Mouse (Mus musculus) lung, postnatal 0 days (tissue): ENCODE results near the gene Spag16. TPM values are rescaled to one million over a fixed set of nuclear protein-coding genes. Genes with fewer than 3 reads are reported as not detected.

Source experiments
- ATAC-seq: fragments of 200-750 bp; cut with Nextera tagmentation; 2 replicates; pipeline ENCODE4 v1.8.0; 2017; ENCODE audit warnings: moderate library complexity
- DNase-seq: peaks from one replicate; pipeline ENCODE4 v3.0.0-alpha.2; 2016; ENCODE audit warnings: low spot score
- H3K27ac ChIP-seq: fragments of 300-500 bp; sonication (generic); 2 replicates; pipeline ENCODE4 v1.5.1; 2014; ENCODE audit warnings: antibody characterized with exemption, mild to moderate bottlenecking, low read length, mixed read lengths
- H3K27me3 ChIP-seq: fragments of 300-500 bp; sonication (generic); replicated peaks from 2 replicates; pipeline ENCODE4 v1.6.1; 2014; ENCODE audit warnings: low read length, mixed read lengths; ENCODE audit not compliant: insufficient read depth
- H3K36me3 ChIP-seq: fragments of 300-500 bp; sonication (generic); 2 replicates; pipeline ENCODE4 v1.6.1; 2014; ENCODE audit warnings: low read length, mixed read lengths; ENCODE audit not compliant: insufficient read depth
- H3K4me1 ChIP-seq: fragments of 300-500 bp; sonication (generic); 2 replicates; pipeline ENCODE4 v1.6.1; 2014; ENCODE audit warnings: antibody characterized with exemption, low read depth, low read length, mixed read lengths; ENCODE audit not compliant: insufficient read depth
- H3K4me2 ChIP-seq: fragments of 300-500 bp; sonication (generic); replicated peaks from 2 replicates; pipeline ENCODE4 v1.6.1; 2014; ENCODE audit warnings: low read depth, mild to moderate bottlenecking, low read length, moderate library complexity, mixed read lengths
- H3K4me3 ChIP-seq: fragments of 300-500 bp; sonication (generic); 2 replicates; pipeline ENCODE4 v1.5.1; 2014; ENCODE audit warnings: low read depth, low read length
- H3K9ac ChIP-seq: fragments of 300-500 bp; sonication (generic); replicated peaks from 2 replicates; pipeline ENCODE4 v1.6.1; 2014; ENCODE audit warnings: low read depth, mild to moderate bottlenecking
- H3K9me3 ChIP-seq: fragments of 300-500 bp; sonication (generic); 2 replicates; pipeline ENCODE4 v1.6.1; 2016; ENCODE audit warnings: low read length, mixed read lengths
- CTCF ChIP-seq: IDR thresholded peaks from 2 replicates; pipeline ENCODE4 v1.5.1; 2016; ENCODE audit warnings: antibody characterized with exemption, mild to moderate bottlenecking
- EP300 ChIP-seq: IDR thresholded peaks from 2 replicates; pipeline ENCODE4 v1.6.1; 2016; ENCODE audit warnings: antibody characterized with exemption, mild to moderate bottlenecking, control low read depth
- WGBS: fragments of 180-500 bp; shearing (Covaris S2); extraction: QIAGEN DNeasy Blood & Tissue Kit; methylation state at CpG from one replicate; pipeline ENCODE4 v1.1.7; 2014; 5-methylcytosine and 5-hydroxymethylcytosine counted together
- polyA plus RNA-seq: library from polyadenylated mRNA; unstranded; fragments of >200 nt; fragmentation: Nextera tagmentation; extraction: Ambion mirVana; gene quantifications from 2 replicates; pipeline ENCODE4 v1.2.1, GENCODE M21; 2015

Gene Spag16
- polyA plus RNA-seq, 1 experiment from 2014 or later = 3.3 TPM

- no peaks in the 10 kb centered on the region for H3K4me1 ChIP-seq
- H3K9me3 ChIP-seq = no peaks in the 10 kb centered on the region
- no peak overlapping the region for H3K4me3 ChIP-seq
- no peak for TF ChIP-seq CTCF
- TF ChIP-seq EP300 = no peak
- H3K36me3 ChIP-seq = no peaks in the 10 kb centered on the region
- ATAC-seq = no peak
- no peaks in the 10 kb centered on the region for H3K27me3 ChIP-seq
- no peak overlapping the region for H3K4me2 ChIP-seq
- DNase-seq = no peak
- 49% methylated on average over 7 of the region's 7 CpGs for WGBS
- H3K27ac ChIP-seq = no peak overlapping the region
- H3K9ac ChIP-seq = no peak overlapping the region
These were observed 26.7 kb downstream of the Spag16 start for GRCm38 (mm10) chr1:69853436-69853835.

GRCm38 (mm10) chr1:69867776-69868175, 41.0 kb downstream of the Spag16 start:
- no peak overlapping the region for H3K27ac ChIP-seq
- no peaks in the 10 kb centered on the region for H3K9me3 ChIP-seq
- ATAC-seq (no peak), DNase-seq (no peak)
- no peaks in the 10 kb centered on the region for H3K4me1 ChIP-seq
- H3K36me3 ChIP-seq = no peaks in the 10 kb centered on the region
- no peak overlapping the region for H3K9ac ChIP-seq
- no peaks in the 10 kb centered on the region for H3K27me3 ChIP-seq
- H3K4me2 ChIP-seq = no peak overlapping the region
- H3K4me3 ChIP-seq = no peak overlapping the region
- TF ChIP-seq EP300 (no peak), CTCF (no peak)
- WGBS = 84% methylated on average over 4 of the region's 4 CpGs

- ATAC-seq (no peak), DNase-seq (no peak)
- H3K27ac ChIP-seq = no peak overlapping the region
- H3K36me3 ChIP-seq = no peaks in the 10 kb centered on the region
- no peak overlapping the region for H3K9ac ChIP-seq
- WGBS = 26% methylated on average over 3 of the region's 3 CpGs
- no peaks in the 10 kb centered on the region for H3K4me1 ChIP-seq
- no peak overlapping the region for H3K4me2 ChIP-seq
- no peak for TF ChIP-seq EP300
- TF ChIP-seq CTCF = no peak
- H3K27me3 ChIP-seq = no peaks in the 10 kb centered on the region
- no peaks in the 10 kb centered on the region for H3K9me3 ChIP-seq
- no peak overlapping the region for H3K4me3 ChIP-seq
These were observed 129.8 kb downstream of the Spag16 start for GRCm38 (mm10) chr1:69956606-69957005.

GRCm38 (mm10) chr1:69996874-69997273, 170.1 kb downstream of the Spag16 start:
- Histone ChIP-seq H3K4me1 (no peaks in the 10 kb centered on the region), H3K36me3 (no peaks in the 10 kb centered on the region), H3K9ac (no peak overlapping the region), H3K9me3 (no peaks in the 10 kb centered on the region), H3K4me3 (no peak overlapping the region), H3K27ac (no peak overlapping the region), H3K27me3 (no peaks in the 10 kb centered on the region), H3K4me2 (no peak overlapping the region)
- DNase-seq (peak; percentile 7), ATAC-seq (no peak)
- no peak for TF ChIP-seq EP300
- TF ChIP-seq CTCF = no peak

- Histone ChIP-seq H3K36me3 (no peaks in the 10 kb centered on the region), H3K27ac (no peak overlapping the region), H3K4me2 (no peak overlapping the region), H3K27me3 (no peaks in the 10 kb centered on the region), H3K4me1 (no peaks in the 10 kb centered on the region), H3K4me3 (no peak overlapping the region), H3K9me3 (no peaks in the 10 kb centered on the region), H3K9ac (no peak overlapping the region)
- TF ChIP-seq CTCF (no peak), EP300 (no peak)
- no peak for ATAC-seq
- WGBS = 77% methylated on average over 3 of the region's 3 CpGs
- no peak for DNase-seq
These were observed 186.2 kb downstream of the Spag16 start for GRCm38 (mm10) chr1:70012991-70013390.

GRCm38 (mm10) chr1:70037384-70037783, 210.6 kb downstream of the Spag16 start:
- no peaks in the 10 kb centered on the region for H3K36me3 ChIP-seq
- no peak for DNase-seq
- H3K4me1 ChIP-seq = no peaks in the 10 kb centered on the region
- no peak overlapping the region for H3K4me3 ChIP-seq
- ATAC-seq = no peak
- TF ChIP-seq CTCF (no peak), EP300 (no peak)
- no peaks in the 10 kb centered on the region for H3K9me3 ChIP-seq
- H3K9ac ChIP-seq = no peak overlapping the region
- H3K4me2 ChIP-seq = no peak overlapping the region
- 79% methylated on average over 3 of the region's 3 CpGs for WGBS
- H3K27me3 ChIP-seq = no peaks in the 10 kb centered on the region
- H3K27ac ChIP-seq = no peak overlapping the region

- Histone ChIP-seq H3K27me3 (no peaks in the 10 kb centered on the region), H3K4me2 (no peak overlapping the region), H3K27ac (no peak overlapping the region), H3K4me1 (no peaks in the 10 kb centered on the region), H3K36me3 (no peaks in the 10 kb centered on the region), H3K9ac (no peak overlapping the region), H3K4me3 (no peak overlapping the region), H3K9me3 (no peaks in the 10 kb centered on the region)
- ATAC-seq = no peak
- TF ChIP-seq CTCF (no peak), EP300 (no peak)
- DNase-seq = no peak
- 40% methylated on average over 1 of the region's 1 CpGs for WGBS
These were observed 240.6 kb downstream of the Spag16 start for GRCm38 (mm10) chr1:70067404-70067803.
